Mouse (Mus musculus) adrenal gland, postnatal 10 days (tissue): ENCODE data around the gene Rps4x. TPM values are rescaled to one million over a fixed set of nuclear protein-coding genes. Genes with fewer than 3 reads are reported as not detected.

Experiments used
- total RNA-seq, 2 experiments: library from RNA; stranded (reverse); gene quantifications; 2 replicates each; pipeline ENCODE4 v1.2.3; 2021

Gene Rps4x
- total RNA-seq, 2 experiments from 2014 or later, result 1,082 to 1,181 TPM

Other genes starting within 250 kb of the Rps4x start
- gene Rtl5, start 118.1 kb downstream of the Rps4x start, total RNA-seq, result 10 to 100 TPM in 1 of 2 experiments, 1 to 10 TPM in 1; 7.0 to 10.2 TPM
- 10 to 100 TPM; 48.1 to 51.6 TPM for gene Pin4, start 69.9 kb downstream of the Rps4x start, total RNA-seq
- 1 to 10 TPM; 2.4 to 3.1 TPM for gene Ercc6l, start 32.3 kb downstream of the Rps4x start, total RNA-seq
- gene Cited1, start 62.8 kb upstream of the Rps4x start, total RNA-seq, result 1 to 10 TPM; 1.7 to 1.8 TPM